Mouse (Mus musculus) ES-Bruce4 (cell line): ENCODE results near the gene A730061H03Rik. TPM values are rescaled to one million over a fixed set of nuclear protein-coding genes. Genes with fewer than 3 reads are reported as not detected.

ENCODE experiments used
- H3K27ac ChIP-seq: 2 replicates; pipeline ENCODE4 v1.5.1; 2012; ENCODE audit warnings: low read length, inconsistent platforms; ENCODE audit not compliant: insufficient read depth
- H3K27me3 ChIP-seq: 2 replicates; pipeline ENCODE4 v1.6.1; 2012; ENCODE audit warnings: mild to moderate bottlenecking, low read length, inconsistent platforms; ENCODE audit not compliant: control insufficient read depth, poor library complexity, insufficient read depth, severe bottlenecking
- H3K36me3 ChIP-seq: 2 replicates; pipeline ENCODE4 v1.6.1; 2012; ENCODE audit warnings: inconsistent platforms, mild to moderate bottlenecking, low read length, moderate library complexity; ENCODE audit not compliant: control insufficient read depth, poor library complexity, insufficient read depth, severe bottlenecking
- H3K4me1 ChIP-seq: one replicate; pipeline ENCODE4 v1.8.1; 2011; ENCODE audit warnings: low read length; ENCODE audit not compliant: control insufficient read depth, insufficient read depth
- H3K4me3 ChIP-seq: 2 replicates; pipeline ENCODE4 v1.5.1; 2011; ENCODE audit warnings: low read depth, mild to moderate bottlenecking, low read length
- H3K9ac ChIP-seq: 2 replicates; pipeline ENCODE4 v1.6.1; 2012; ENCODE audit warnings: low read depth, mild to moderate bottlenecking, inconsistent platforms; ENCODE audit not compliant: poor library complexity, severe bottlenecking
- H3K9me3 ChIP-seq: replicated peaks from 2 replicates; pipeline ENCODE4 v1.6.1; 2012; ENCODE audit warnings: mild to moderate bottlenecking, low read length, inconsistent platforms; ENCODE audit not compliant: control insufficient read depth, poor library complexity, insufficient read depth, severe bottlenecking
- CTCF ChIP-seq: IDR thresholded peaks from one replicate; pipeline ENCODE4 v1.8.1; 2011; ENCODE audit warnings: low read depth, low read length
- EP300 ChIP-seq: IDR thresholded peaks from 2 replicates; pipeline ENCODE4 v1.6.1; 2011; ENCODE audit warnings: low read depth, low read length; ENCODE audit not compliant: insufficient read depth
- POLR2A ChIP-seq: IDR thresholded peaks from one replicate; pipeline ENCODE4 v1.8.1; 2011; ENCODE audit warnings: low read length; ENCODE audit not compliant: insufficient read depth
- polyA plus RNA-seq: library from polyadenylated mRNA; stranded (reverse); fragments of >200 nt; gene quantifications from 2 replicates; pipeline ENCODE4 v1.2.4, GENCODE M21; 2011; ENCODE audit warnings: low read depth; ENCODE audit not compliant: missing spikeins, insufficient read depth, insufficient read length

The A730061H03Rik gene
- polyA plus RNA-seq, 1 experiment: not detected

DNA sequence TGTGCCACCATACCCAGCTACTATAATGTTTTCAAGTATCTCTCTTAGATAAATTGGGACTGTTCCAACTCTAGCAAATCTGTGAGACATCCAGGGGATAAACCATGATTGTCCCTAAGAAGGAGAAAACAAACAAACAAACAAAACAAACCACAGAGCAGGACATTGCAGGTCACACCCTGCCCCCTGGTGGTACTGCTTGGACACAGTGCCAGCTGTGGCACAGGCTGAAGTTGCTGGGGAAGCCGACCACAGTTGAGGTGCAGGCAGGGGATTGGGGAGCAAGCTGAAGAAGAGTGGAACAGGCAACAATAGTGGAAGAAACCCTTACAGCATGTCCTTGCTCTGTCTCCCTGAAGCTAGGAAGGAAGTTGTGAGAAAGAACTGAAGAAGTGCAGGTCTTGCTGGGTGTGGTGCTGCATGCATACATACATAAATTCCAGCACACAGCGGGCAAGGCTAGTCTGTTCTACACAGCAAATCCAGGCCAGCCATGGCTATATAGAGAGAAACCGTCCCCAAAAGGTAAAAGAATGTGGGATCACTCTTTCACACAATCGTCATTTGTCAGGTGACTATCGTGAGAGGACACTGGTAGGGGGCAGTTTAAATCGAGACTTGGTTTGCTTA, 24.0 kb downstream of the A730061H03Rik start:
- no peak overlapping the region for H3K9ac ChIP-seq
- peaks cover 2% of the 10 kb centered on the region for H3K4me1 ChIP-seq
- TF ChIP-seq POLR2A: no peak
- peak; percentile 85 for TF ChIP-seq CTCF
- no peak for TF ChIP-seq EP300
- H3K9me3 ChIP-seq: no peaks in the 10 kb centered on the region
- H3K4me3 ChIP-seq: no peak overlapping the region
- no peaks in the 10 kb centered on the region for H3K27me3 ChIP-seq
- H3K36me3 ChIP-seq: no peaks in the 10 kb centered on the region
- H3K27ac ChIP-seq: no peak overlapping the region

DNA sequence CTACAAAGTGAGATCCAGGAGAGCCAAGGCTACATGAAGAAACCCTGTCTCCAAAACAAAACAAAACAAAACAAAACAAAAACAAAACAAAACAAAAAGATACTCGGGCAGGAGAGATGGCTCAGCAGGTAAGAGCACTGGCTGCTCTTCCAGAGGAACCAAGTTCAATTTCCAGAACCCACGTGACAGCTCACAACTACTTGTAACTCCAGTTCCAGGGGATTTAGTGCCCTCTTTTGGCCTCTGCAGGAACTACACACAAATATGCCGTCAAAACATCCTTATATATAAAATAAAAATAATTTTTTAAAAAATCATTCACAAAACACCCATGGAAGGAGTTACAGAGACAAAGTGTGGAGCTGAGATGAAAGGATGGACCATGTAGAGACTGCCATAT, 32.3 kb downstream of the A730061H03Rik start:
- Histone ChIP-seq H3K4me1 (no peaks in the 10 kb centered on the region), H3K36me3 (no peaks in the 10 kb centered on the region), H3K27ac (no peak overlapping the region), H3K9me3 (no peaks in the 10 kb centered on the region), H3K9ac (no peak overlapping the region), H3K4me3 (no peak overlapping the region), H3K27me3 (no peaks in the 10 kb centered on the region)
- TF ChIP-seq POLR2A (no peak), CTCF (peak; percentile 25)

DNA sequence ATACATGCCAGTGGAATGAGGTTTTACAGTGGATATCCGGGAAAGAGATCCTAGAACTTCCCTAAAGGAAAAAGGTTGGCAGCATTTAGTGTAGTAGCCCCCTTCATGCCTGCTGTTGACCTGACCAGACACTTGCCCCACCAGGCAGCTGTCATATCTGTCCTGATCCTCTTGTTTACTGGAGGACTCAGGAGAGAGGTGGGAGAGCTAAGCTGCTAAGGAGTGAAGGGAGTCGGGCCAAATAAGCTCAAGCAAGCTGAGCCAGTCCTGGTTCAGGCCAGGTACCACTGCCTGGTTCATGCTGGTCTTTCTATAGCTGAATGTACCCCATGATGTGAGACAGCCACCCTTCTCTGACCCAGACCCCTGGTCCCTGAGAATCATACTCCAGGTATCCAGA, 33.5 kb downstream of the A730061H03Rik start:
- no peaks in the 10 kb centered on the region for H3K9me3 ChIP-seq
- no peak for TF ChIP-seq EP300
- no peak for TF ChIP-seq POLR2A
- TF ChIP-seq CTCF: no peak
- H3K36me3 ChIP-seq: no peaks in the 10 kb centered on the region
- no peak overlapping the region for H3K27ac ChIP-seq
- no peaks in the 10 kb centered on the region for H3K27me3 ChIP-seq
- H3K9ac ChIP-seq: no peak overlapping the region
- H3K4me3 ChIP-seq: no peak overlapping the region
- no peaks in the 10 kb centered on the region for H3K4me1 ChIP-seq

DNA sequence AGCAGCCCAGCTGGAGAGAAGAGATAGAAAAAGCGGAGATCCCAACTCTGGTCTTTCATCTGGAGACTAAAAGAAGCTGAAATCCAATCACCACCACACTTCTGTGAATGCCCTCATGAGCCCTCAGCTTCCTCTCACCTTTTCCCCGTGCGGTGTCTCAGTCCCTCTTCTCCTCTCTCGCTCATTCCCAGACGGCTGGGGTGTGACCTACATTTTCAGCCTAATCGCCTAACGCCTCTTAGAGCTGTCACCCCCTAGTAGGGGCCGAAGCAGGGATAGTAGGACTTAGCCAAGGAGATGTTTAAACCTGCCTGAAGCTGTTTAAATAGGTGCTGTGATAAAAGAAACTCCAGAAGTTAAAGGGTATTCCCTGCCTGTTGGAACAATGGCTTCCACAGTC, 35.4 kb downstream of the A730061H03Rik start, which contains the start of gene Nrl:
Gene Nrl (minus strand): TSS at position 197 of the 400 bp plus-strand sequence.
- Histone ChIP-seq H3K27ac (no peak within 1 kb of the TSS), H3K4me1 (no peaks in the 10 kb centered on the region), H3K9me3 (no peaks in the 10 kb centered on the region), H3K36me3 (no peaks in the 10 kb centered on the region), H3K27me3 (no peaks in the 10 kb centered on the region), H3K9ac (no peak within 1 kb of the TSS), H3K4me3 (no peak within 1 kb of the TSS)
- TF ChIP-seq CTCF (no peak), EP300 (no peak), POLR2A (no peak)

DNA sequence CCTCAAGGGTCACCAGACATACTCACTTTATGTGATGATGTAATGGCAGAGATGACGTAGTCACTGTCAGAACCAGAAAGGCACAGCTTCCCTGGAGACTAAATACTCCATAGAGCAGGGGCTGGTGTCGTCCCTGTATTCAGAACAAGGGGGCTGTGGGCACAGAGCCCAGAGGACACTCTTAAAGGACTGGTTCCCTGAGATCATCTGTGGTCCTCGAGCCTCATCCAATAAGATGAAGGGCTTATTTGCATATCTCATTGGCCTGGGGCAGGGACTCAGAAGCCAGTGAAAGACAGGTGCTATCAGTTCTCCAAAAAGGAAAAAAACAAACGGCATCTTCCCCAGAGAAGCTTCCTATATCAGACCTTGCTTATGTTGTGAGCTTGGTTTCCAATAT, 36.1 kb downstream of the A730061H03Rik start:
- no peak for TF ChIP-seq CTCF
- TF ChIP-seq POLR2A: no peak
- Histone ChIP-seq H3K27ac (no peak overlapping the region), H3K9ac (no peak overlapping the region), H3K4me1 (no peaks in the 10 kb centered on the region), H3K36me3 (no peaks in the 10 kb centered on the region), H3K27me3 (no peaks in the 10 kb centered on the region), H3K4me3 (no peak overlapping the region), H3K9me3 (no peaks in the 10 kb centered on the region)

DNA sequence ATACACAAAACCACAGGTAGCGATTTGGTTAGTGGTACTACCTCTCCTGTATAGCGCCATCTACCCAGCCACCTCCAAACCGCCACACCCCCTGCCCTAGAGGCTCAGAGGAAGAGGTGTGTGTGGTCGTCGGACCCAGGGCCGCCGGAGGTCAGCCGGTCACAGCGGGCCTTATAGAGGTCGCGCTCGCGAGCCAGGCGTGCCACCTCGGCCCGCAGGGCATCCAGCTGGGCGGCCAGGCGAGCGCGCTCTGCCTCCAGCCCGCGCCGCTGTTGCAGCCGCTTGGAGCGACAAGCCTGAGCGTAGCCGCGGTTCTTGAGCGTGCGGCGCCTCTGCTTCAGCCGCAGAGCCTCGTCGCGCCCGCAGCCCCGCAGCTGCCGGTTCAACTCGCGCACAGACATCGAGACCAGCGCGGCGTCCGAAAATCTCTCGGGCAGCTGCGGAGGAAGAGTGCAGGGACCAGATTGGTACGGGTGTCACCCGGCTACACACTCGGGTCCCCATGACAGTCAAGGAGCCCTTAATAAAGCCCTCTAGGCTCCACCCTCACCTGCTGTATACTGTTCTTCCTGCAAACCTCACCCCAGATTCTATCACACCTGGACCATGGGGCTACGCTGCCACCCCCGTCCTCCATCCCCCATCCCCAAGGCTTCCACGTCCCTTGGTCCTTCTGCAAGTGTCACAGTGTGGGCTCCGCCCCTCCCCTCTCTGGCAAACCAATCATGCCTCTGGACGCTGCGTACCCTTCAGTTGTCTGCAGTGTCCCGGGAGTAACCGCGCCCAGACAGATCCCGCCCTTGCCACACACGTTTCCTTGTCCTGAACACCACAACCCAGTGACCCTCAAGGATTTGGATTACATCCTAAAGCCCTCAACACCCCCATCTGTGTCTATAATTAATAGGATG, 39.5 kb downstream of the A730061H03Rik start:
- no peaks in the 10 kb centered on the region for H3K9me3 ChIP-seq
- peak overlapping the region; percentile 74 for H3K4me3 ChIP-seq
- H3K27me3 ChIP-seq: no peaks in the 10 kb centered on the region
- H3K27ac ChIP-seq: no peak overlapping the region
- no peak for TF ChIP-seq EP300
- peak; percentile 42 for TF ChIP-seq CTCF
- H3K9ac ChIP-seq: peak overlapping the region; percentile 17
- H3K4me1 ChIP-seq: no peaks in the 10 kb centered on the region
- no peaks in the 10 kb centered on the region for H3K36me3 ChIP-seq
